Mouse (Mus musculus) heart, embryonic 16.5 days (tissue): ENCODE data around the gene Hrg. TPM values are rescaled to one million over a fixed set of nuclear protein-coding genes. Genes with fewer than 3 reads are reported as not detected.
"Not testable (repeated sequence)": the region's sequence is repeated elsewhere in the genome, so short reads cannot be mapped to it uniquely, and the experiment has no call there.

Experiments
- ATAC-seq: fragments of 200-750 bp; cut with Nextera tagmentation; replicated peaks from 2 replicates; pipeline ENCODE4 v1.8.0; 2017; ENCODE audit warnings: moderate number of reproducible peaks; ENCODE audit not compliant: insufficient read depth, low FRiP score; ENCODE audit errors: extremely low read depth
- H3K27ac ChIP-seq: fragments of 300-500 bp; sonication (generic); 2 replicates; pipeline ENCODE4 v1.5.1; 2014; ENCODE audit warnings: mild to moderate bottlenecking, low read length, control low read depth, moderate library complexity
- H3K27me3 ChIP-seq: fragments of 300-500 bp; sonication (generic); 2 replicates; pipeline ENCODE4 v1.6.1; 2014; ENCODE audit warnings: low read length, mixed read lengths; ENCODE audit not compliant: control insufficient read depth, insufficient read depth
- H3K36me3 ChIP-seq: fragments of 300-500 bp; sonication (generic); 2 replicates; pipeline ENCODE4 v1.6.1; 2014; ENCODE audit not compliant: control insufficient read depth, insufficient read depth
- H3K4me1 ChIP-seq: fragments of 300-500 bp; sonication (generic); 2 replicates; pipeline ENCODE4 v1.6.1; 2014; ENCODE audit warnings: low read length, mixed read lengths; ENCODE audit not compliant: control insufficient read depth, insufficient read depth
- H3K4me2 ChIP-seq: fragments of 300-500 bp; sonication (generic); 2 replicates; pipeline ENCODE4 v1.6.1; 2014; ENCODE audit warnings: low read depth, mild to moderate bottlenecking, control low read depth, low read length
- H3K4me3 ChIP-seq: fragments of 300-500 bp; sonication (generic); 2 replicates; pipeline ENCODE4 v1.5.1; 2014; ENCODE audit warnings: mild to moderate bottlenecking, control low read depth, low read length
- H3K9ac ChIP-seq: fragments of 300-500 bp; sonication (generic); 2 replicates; pipeline ENCODE4 v1.6.1; 2014; ENCODE audit warnings: low read length, control low read depth
- H3K9me3 ChIP-seq: fragments of 300-500 bp; sonication (generic); replicated peaks from 2 replicates; pipeline ENCODE4 v1.6.1; 2016; ENCODE audit warnings: low read length; ENCODE audit not compliant: control insufficient read depth
- WGBS: fragments of 180-500 bp; shearing (Covaris S2); extraction: QIAGEN DNeasy Blood & Tissue Kit; methylation state at CpG from one replicate; pipeline ENCODE4 v1.1.7; 2014; 5-methylcytosine and 5-hydroxymethylcytosine counted together
- polyA plus RNA-seq: library from polyadenylated mRNA; unstranded; fragments of >200 nt; fragmentation: Nextera tagmentation; extraction: Ambion mirVana; gene quantifications from 2 replicates; pipeline ENCODE4 v1.2.1, GENCODE M21; 2015

The Hrg gene
- polyA plus RNA-seq, 1 experiment from 2014 or later = not detected

- 92% methylated on average over 5 of the region's 5 CpGs for WGBS
- no peak for ATAC-seq
- H3K4me3 ChIP-seq = no peak overlapping the region
Measured at GRCm38 (mm10) chr16:22921761-22922160, 29.1 kb upstream of the Hrg start.

GRCm38 (mm10) chr16:22922433-22922832 lies 28.4 kb upstream of the Hrg start:
- Histone ChIP-seq H3K4me2 (no peak overlapping the region), H3K9me3 (no peaks in the 10 kb centered on the region), H3K9ac (no peak overlapping the region), H3K27ac (no peak overlapping the region), H3K27me3 (no peaks in the 10 kb centered on the region), H3K36me3 (no peaks in the 10 kb centered on the region), H3K4me3 (no peak overlapping the region), H3K4me1 (no peaks in the 10 kb centered on the region; the same call in 1 of the 2 replicates)
- WGBS = 81% methylated on average over 4 of the region's 4 CpGs
- ATAC-seq = no peak

More at GRCm38 (mm10) chr16:22921761-22922160, 29.1 kb upstream of the Hrg start:
- H3K4me2 ChIP-seq = no peak overlapping the region
- H3K4me1 ChIP-seq = no peaks in the 10 kb centered on the region; the same call in 1 of the 2 replicates
- H3K27ac ChIP-seq = no peak overlapping the region
- H3K27me3 ChIP-seq = no peaks in the 10 kb centered on the region
- H3K9ac ChIP-seq = no peak overlapping the region
- no peaks in the 10 kb centered on the region for H3K36me3 ChIP-seq
- no peaks in the 10 kb centered on the region for H3K9me3 ChIP-seq

DNA sequence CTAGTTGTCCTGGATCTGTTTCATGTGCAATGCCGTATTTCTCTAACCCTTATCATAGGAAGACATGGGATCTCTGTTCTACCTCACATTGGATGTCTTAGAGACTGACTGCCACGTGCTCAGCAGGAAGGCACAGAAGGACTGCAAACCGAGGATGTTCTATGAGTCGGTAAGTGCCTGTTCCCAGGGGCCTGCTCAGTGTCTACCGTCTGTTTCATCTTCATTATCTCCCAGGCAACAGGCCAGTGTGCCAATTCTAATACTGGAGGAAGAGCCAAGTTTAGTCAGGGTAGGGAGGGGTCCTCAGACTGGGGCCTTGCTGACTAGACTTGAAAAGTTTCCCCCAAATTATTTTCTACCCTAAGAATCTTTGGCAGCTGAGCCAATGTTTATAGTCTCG lies 21.3 kb upstream of the Hrg start:
- H3K27me3 ChIP-seq = no peaks in the 10 kb centered on the region
- no peak overlapping the region for H3K4me2 ChIP-seq
- no peak for ATAC-seq
- WGBS = 51% methylated on average over 6 of the region's 6 CpGs
- no peaks in the 10 kb centered on the region for H3K36me3 ChIP-seq
- no peak overlapping the region for H3K9ac ChIP-seq
- H3K4me1 ChIP-seq = no peaks in the 10 kb centered on the region
- no peaks in the 10 kb centered on the region for H3K9me3 ChIP-seq
- H3K27ac ChIP-seq = no peak overlapping the region
- no peak overlapping the region for H3K4me3 ChIP-seq

DNA sequence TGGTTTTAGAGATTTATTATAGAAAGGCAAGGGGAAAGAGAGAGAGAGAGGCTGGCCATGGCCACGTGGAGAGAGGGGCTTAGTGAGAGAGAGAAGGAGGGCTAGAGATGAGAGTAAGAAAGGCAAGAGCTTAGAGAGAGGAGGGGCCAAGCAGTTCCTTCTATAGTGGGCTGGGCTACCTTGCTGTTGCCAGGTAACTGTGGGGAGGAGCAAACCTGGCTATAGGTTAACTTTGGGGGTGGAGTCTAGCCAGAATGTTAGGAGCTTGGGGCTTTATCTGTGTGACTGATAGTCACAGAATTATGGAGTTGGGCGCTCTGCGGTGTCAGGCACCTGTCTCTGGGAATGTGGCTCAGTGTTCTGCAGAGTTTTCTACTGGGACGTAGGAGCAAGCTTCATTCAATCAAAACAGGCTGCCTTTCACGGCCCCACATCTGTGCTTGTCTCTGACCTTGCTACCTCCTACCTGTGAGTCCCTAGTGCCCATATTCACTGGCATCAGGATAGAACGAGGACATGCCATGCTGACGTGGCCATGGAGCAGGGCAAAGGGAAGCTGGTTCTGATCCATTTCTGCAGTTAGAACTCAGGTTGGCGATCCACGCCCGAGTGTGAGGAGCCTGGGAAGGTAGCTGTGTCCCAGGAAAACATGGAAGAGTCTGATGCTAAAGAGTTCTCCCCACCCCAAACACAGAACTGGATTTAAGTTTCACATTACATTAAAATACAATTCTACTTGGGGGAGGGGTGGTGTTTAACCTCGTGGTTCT lies 19.3 kb upstream of the Hrg start:
- no peak for ATAC-seq
- Histone ChIP-seq H3K4me1 (no peaks in the 10 kb centered on the region), H3K9ac (no peak overlapping the region), H3K4me2 (no peak overlapping the region), H3K36me3 (no peaks in the 10 kb centered on the region), H3K27ac (no peak overlapping the region), H3K4me3 (no peak overlapping the region), H3K27me3 (no peaks in the 10 kb centered on the region), H3K9me3 (no peaks in the 10 kb centered on the region)
- 81% methylated on average over 11 of the region's 11 CpGs for WGBS

DNA sequence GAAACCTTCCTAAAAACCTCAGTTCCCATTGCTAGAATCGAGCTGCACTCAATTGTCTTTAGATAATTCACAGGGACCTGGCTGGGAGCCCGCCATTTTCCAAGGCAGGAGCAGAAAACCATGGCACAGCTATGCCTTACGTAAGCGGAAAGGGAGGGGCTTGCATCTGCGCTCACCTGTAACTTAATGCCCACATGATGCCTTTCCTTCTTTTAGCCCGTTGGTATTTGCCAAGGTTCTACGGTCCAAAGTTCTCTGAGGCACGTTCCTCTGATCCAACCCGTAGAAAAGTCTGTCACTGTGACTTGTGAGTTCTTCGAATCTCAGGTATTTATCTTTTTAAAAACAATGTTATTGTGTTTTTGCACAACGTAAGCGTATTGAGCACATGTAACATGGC lies 13.2 kb upstream of the Hrg start:
- H3K4me2 ChIP-seq = no peak overlapping the region

GRCm38 (mm10) chr16:22938541-22938940 lies 12.3 kb upstream of the Hrg start:
- Histone ChIP-seq H3K4me2 (no peak overlapping the region), H3K9me3 (no peaks in the 10 kb centered on the region; the same call in 1 of the 2 replicates), H3K27me3 (no peaks in the 10 kb centered on the region), H3K4me1 (no peaks in the 10 kb centered on the region), H3K27ac (no peak overlapping the region), H3K4me3 (no peak overlapping the region), H3K36me3 (no peaks in the 10 kb centered on the region), H3K9ac (no peak overlapping the region)
- ATAC-seq = no peak
- 66% methylated on average over 2 of the region's 2 CpGs for WGBS

More for the DNA sequence above, 13.2 kb upstream of the Hrg start:
- Histone ChIP-seq H3K9ac (no peak overlapping the region), H3K27ac (no peak overlapping the region), H3K4me3 (no peak overlapping the region), H3K4me1 (no peaks in the 10 kb centered on the region), H3K36me3 (no peaks in the 10 kb centered on the region), H3K9me3 (no peaks in the 10 kb centered on the region; the same call in 1 of the 2 replicates), H3K27me3 (no peaks in the 10 kb centered on the region)
- 84% methylated on average over 12 of the region's 12 CpGs for WGBS
- ATAC-seq = no peak

DNA sequence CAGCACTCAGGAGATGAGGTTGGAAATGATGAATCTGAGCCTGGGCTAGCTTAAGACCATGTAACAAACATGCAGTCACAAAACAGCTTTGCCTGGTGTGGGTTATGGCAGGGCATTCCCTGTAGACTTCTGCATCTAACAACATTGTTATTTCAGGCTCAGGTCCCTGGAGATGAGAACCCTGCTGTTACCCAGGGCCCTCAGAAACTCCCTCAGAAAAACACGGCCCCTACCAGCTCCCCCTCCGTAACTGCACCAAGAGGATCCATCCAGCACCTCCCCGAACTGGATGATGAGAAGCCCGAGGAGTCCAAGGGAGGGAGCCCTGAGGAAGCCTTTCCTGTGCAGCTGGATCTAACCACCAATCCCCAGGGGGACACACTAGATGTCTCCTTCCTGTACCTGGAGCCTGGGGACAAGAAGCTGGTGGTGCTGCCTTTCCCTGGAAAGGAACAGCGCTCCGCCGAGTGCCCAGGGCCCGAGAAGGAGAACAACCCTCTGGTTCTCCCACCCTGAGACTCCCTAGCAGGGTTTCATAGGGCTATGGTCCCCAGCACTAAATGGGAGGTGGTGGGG lies 11.7 kb upstream of the Hrg start:
- Histone ChIP-seq H3K27ac (no peak overlapping the region), H3K4me2 (no peak overlapping the region), H3K27me3 (no peaks in the 10 kb centered on the region), H3K36me3 (no peaks in the 10 kb centered on the region), H3K4me3 (no peak overlapping the region), H3K9me3 (no peaks in the 10 kb centered on the region; the same call in 1 of the 2 replicates), H3K9ac (no peak overlapping the region), H3K4me1 (no peaks in the 10 kb centered on the region)
- ATAC-seq = no peak
- 73% methylated on average over 8 of the region's 8 CpGs for WGBS

DNA sequence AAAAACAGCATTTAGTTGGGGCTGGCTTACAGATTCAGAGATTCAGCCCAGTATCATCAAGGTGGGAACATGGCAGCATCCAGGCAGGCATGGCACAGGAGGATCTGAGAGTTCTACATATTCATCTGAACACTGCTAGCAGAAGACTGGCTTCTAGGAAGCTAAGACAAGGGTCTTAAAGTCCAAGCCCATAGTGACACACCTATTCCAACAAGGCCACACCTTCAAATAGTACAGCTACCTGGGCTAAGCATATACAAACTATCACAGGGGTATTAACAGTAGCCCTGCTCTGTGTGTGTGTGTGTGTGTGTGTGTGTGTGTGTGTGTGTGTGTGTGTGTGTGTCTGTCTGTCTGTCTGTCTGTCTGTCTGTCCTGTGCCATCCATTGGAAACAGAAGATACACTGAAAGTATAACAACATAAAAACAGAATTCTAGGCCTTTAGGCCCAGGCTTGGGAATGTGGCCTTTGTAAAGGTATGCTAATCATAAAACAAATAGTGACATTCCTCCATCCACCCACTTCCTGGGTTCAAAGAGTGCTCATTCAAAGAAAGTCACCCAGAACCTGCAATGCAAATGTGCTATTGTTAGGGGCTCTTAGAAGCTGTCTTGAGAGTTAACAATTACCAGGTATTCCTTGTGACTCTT lies 8.9 kb upstream of the Hrg start:
- not testable (repeated sequence) for H3K36me3 ChIP-seq, H3K4me2 ChIP-seq, ATAC-seq, H3K27ac ChIP-seq, H3K4me1 ChIP-seq, H3K4me3 ChIP-seq, H3K9ac ChIP-seq, H3K27me3 ChIP-seq, H3K9me3 ChIP-seq

GRCm38 (mm10) chr16:22947371-22947770 lies 3.5 kb upstream of the Hrg start:
- Histone ChIP-seq H3K4me1 (no peaks in the 10 kb centered on the region), H3K4me3 (no peak overlapping the region), H3K9ac (no peak overlapping the region), H3K36me3 (no peaks in the 10 kb centered on the region), H3K9me3 (no peaks in the 10 kb centered on the region), H3K4me2 (no peak overlapping the region), H3K27me3 (no peaks in the 10 kb centered on the region), H3K27ac (no peak overlapping the region)
- WGBS = 82% methylated on average over 2 of the region's 2 CpGs
- ATAC-seq = no peak
